Mouse (Mus musculus) urinary bladder, postnatal 0 days (tissue): ENCODE results near the gene 1600012H06Rik. TPM values are rescaled to one million over a fixed set of nuclear protein-coding genes. Genes with fewer than 3 reads are reported as not detected.

Experiments used
- polyA plus RNA-seq: library from polyadenylated mRNA; unstranded; fragments of >200 nt; fragmentation: Nextera tagmentation; extraction: Ambion mirVana; gene quantifications from 2 replicates; pipeline ENCODE4 v1.2.1, GENCODE M21; 2015

1600012H06Rik gene
- 41.0 and 48.5 TPM in 2 replicates for polyA plus RNA-seq

DNA sequence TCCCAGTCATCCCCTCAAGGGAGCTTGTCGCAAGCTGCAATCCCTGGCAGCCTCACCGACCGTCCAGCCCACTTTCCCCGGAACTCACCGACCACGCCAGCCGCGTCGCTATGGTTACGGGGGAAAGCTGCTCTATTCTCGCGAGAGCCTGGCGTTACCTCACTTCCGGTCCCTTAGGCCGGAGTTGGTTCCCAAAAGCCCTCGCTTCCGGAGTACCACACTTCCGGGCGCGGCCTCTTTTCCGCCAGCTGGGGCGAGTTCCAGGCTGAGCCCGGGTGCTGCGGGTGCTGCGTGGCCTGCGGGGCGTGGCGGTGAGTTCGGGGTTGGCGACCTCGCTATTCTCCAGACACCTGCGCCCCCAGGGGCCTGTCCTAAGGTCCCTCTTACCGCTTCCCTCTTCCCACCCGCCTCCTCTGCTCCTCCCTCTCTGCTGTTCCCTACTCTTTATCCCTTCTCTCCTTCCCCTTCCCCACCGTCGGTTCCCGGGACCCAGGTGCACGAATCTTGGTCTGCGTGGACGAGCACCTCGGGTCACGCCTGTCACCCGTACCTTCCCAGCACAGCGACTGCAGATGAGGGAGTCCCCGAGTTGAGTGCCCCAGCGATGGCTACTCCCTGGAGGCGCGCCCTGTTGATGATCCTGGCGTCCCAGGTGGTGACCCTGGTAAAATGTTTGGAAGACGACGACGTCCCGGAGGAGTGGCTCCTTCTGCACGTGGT lies at the start of gene 1600012H06Rik, which contains the start of gene Wdr27:
TSS of gene 1600012H06Rik (plus strand) at position 176 of the 720 bp plus-strand sequence.
TSS of gene Wdr27 (minus strand) at position 150 of the 720 bp plus-strand sequence.

DNA sequence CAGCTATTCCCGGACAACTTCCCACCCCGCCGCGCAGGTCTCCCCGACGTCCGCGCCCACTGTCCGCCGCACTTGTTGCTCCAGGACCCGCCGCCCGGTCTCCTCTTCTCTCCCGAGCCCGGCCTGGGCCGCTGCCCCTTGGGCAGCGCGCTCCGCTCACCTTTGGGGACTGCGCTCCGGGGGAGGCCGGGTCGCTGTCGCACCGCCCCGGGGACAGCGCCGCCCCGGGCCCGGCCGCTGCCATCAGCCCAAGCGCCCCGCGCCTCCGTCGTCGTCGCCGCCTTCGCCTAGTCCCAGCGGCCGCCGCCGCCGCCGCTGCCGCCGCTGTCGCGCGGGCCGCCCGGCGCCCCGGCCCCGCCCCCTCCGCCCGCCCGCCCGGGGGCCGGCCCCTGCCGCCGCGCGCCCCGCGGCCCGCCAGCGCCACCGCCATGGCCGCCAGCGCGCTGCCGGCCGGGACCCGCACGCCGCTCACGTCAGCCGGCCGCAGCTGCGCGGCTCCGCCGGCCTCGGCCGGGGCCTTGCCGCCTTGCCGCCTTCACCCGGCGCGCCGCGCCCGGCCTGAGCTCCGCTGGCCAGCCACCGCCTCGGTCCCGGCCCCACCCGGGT lies 18.1 kb downstream of the 1600012H06Rik start, which contains the start of gene Phf10:
TSS of gene Phf10 (minus strand) at position 323 of the 606 bp plus-strand sequence.

DNA sequence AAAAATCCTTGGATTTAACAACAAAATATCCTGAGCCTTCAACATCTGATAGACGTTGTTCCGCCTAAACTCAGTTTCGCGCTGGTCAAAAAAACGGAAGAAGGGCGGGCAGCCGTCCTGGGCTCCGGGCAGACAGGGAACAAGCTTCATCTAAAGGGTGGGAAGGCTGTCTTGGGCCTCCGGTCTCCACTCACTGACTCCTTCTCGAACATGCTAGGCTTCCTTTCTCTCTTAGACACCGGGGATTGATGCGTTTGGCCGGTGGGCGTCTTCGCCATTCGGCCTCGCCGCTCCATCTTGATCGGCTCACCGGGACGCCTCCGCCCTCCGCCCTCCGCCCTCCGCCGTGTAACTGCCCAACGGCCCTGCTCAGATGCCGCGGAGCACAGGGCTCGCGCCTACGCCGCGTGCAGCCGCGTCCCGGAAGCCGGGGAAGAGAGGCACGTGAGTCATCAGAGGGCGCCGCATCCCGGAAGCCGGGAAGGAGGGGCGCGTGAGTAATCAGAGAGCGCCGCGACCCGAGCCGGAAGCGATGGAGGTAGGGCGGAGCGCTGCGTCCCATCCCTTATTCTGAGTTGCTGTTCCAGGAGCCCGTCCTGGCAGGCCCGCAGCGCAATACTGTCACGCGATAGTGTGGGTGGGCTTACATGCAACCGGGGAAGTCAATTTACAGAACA lies 35.5 kb downstream of the 1600012H06Rik start, which contains the start of the genes 9030025P20Rik and Gm3417:
TSS of gene 9030025P20Rik (plus strand) at position 107 of the 677 bp plus-strand sequence.
TSS of gene Gm3417 (minus strand) at position 429 of the 677 bp plus-strand sequence.

Other genes starting within 250 kb of the 1600012H06Rik start
- gene Thbs2, start 248.9 kb upstream of the 1600012H06Rik start, polyA plus RNA-seq, result 116 and 146 TPM in 2 replicates
- 5.9 TPM in 2 replicates for gene Wdr27, start within 50 bp of the 1600012H06Rik start, polyA plus RNA-seq
- gene Phf10, start 18.1 kb downstream of the 1600012H06Rik start, polyA plus RNA-seq, result 26.0 and 30.8 TPM in 2 replicates
- gene 9030025P20Rik, start 35.3 kb downstream of the 1600012H06Rik start, polyA plus RNA-seq, result 5.8 and 7.7 TPM in 2 replicates
- 0.64 and 1.0 TPM in 2 replicates for gene Gm3417, start 35.6 kb downstream of the 1600012H06Rik start, polyA plus RNA-seq
- 5.3 and 5.4 TPM in 2 replicates for gene Gm3435, start 67.0 kb downstream of the 1600012H06Rik start, polyA plus RNA-seq
- 41.7 and 52.5 TPM in 2 replicates for gene Ermard, start 98.0 kb downstream of the 1600012H06Rik start, polyA plus RNA-seq
- gene Tcte3, start 98.3 kb downstream of the 1600012H06Rik start, polyA plus RNA-seq, result 1.0 TPM in 1 of 2 replicates, not detected in the other
- 2.6 and 3.1 TPM in 2 replicates for gene Gm3448, start 98.4 kb downstream of the 1600012H06Rik start, polyA plus RNA-seq